Mouse (Mus musculus) A20 (cell line): ENCODE data around the gene Apol9a.

Experiments used
- DNase-seq: peaks from one replicate; pipeline ENCODE4 v3.0.0-alpha.2; 2011; ENCODE audit warnings: low read depth, low spot score

Apol9a gene

GRCm38 (mm10) chr15:77377419-77377818, 33.5 kb downstream of the Apol9a start:
- DNase-seq, result no peak

DNA sequence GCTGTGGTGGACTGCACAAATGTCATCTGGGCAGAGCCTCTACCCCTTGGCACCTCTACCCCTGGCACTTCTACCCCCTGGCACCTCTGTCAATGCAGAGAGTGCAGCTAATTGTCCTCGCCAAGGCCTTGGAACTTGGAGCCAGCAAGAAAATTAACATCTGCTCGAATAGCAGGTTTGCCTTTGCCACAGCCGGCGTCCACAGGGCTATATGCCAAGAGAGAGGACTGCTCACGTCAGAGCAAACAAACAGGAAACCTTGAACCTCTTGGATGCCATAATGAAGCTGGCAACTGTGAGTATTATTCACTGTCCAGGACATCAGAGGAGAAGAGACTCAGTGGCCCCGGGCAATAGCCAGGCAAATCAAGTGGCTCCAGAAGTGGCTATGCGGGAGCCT, 34.0 kb downstream of the Apol9a start:
- DNase-seq, result no peak

- DNase-seq, result no peak
Observed at GRCm38 (mm10) chr15:77370588-77370987, 40.3 kb downstream of the Apol9a start.

- DNase-seq, result no peak
Observed at GRCm38 (mm10) chr15:77369981-77370380, 41.0 kb downstream of the Apol9a start.

DNA sequence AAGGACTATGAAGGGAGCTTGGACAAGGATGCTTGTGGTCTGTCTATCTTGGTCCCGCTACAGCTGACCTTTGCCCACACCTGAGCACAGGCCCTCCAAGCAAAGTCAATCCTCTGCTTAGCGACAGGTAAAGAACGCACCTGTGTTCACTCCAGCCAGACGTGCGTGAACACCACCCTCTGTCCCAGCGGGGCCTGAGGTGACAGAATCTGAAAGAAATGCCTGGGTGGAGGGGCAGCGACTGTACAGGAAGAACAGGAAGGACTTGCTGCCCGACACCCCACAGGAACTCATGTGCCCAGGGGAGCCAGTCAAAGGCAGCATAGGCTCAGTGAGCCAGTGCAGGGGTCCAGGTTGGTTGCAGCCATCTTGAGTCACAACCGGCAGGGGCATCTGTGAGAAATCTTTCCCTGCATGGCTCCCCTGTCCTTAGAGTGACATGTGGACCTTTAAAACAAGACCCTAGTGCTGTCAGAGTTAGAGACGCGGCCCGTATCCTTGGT, 42.1 kb downstream of the Apol9a start:
- DNase-seq, result no peak

- peak; percentile 77 for DNase-seq
Observed at GRCm38 (mm10) chr15:77368148-77368547, 42.8 kb downstream of the Apol9a start.

DNA sequence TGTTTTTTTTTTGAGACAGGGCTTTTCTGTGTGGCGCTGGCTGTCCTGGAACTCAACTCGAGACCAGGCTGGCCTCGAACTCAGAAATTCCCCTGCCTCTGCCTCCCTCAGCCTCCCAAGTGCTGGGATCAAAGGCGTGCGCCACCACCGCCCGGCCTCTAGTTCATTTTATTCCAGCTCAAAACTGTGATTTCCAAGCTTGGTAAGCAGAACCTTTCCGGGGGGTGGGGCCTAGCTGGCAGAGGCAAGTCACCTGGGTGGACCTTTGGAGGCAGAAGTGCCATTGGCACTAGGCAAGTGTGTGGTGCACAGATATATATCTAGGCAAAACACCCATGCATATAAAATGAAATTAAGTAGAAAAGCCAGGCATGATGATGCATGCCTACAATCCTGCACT, 43.4 kb downstream of the Apol9a start:
- DNase-seq, result no peak

GRCm38 (mm10) chr15:77366706-77367484, 44.0 kb downstream of the Apol9a start:
- peak; percentile 66 for DNase-seq

DNA sequence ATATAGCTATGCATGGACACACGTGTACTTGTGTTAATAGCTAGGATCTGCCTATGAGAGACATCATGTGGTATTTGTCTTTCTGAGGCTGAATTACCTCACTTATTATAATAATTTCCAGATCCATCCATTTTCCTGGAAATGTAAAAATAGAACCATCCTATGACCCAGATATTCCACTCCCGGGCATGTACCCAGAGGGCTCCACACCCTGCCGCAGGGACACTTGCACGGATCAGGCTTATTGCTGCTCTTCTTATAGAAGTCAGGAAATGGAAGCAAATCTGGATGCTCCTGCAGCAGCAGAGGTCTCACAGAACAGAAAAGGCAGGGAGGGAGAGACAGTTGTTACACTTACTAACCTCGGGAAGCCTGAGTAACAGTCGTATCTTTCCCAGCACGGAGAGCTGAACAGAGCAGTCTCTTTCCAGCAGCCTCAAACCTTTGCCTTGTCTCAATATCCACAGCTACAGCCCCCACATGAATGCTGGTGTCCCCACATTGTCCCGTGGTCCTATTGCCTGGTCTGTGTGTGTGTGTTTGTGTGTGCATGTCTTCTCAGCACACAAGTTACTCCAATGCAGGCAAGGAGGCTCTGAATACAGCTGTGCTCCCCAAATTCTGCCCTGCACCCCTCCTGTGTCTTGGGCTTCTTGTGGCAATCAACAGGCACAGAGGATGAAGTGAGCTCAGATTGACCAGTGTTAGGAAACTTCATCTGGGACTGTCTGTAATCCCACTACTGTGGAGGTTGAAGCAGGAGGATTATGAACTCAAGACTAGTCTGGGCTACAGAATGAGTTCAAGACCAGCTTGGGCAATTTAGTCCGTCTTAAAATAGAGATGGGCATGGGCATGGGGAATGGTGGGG, 45.0 kb downstream of the Apol9a start:
- DNase-seq, result no peak

- DNase-seq, result no peak
Observed at GRCm38 (mm10) chr15:77364026-77364425, 46.9 kb downstream of the Apol9a start.

GRCm38 (mm10) chr15:77363578-77363977, 47.4 kb downstream of the Apol9a start:
- no peak for DNase-seq

DNA sequence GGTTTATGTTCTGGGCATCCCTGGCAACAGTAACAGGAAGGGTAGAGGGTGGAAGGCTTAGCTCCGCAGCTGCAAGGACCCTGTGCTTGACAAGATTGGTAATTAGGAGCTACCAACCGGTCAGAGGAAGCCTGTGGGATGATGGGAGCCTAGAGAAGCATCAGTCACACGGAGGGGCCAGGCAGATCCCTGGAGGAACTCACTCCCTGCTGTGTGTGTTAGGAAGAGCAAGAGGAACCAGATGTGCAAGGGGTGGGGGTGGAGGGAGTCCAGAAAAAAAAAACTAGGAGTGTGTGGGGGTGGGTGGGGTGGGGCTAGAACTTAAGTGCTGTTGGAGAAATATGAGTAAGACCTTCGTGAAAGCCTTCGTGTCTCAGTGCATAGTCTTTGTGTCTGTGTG, 48.0 kb downstream of the Apol9a start:
- DNase-seq, result no peak

- DNase-seq, result no peak
Observed at GRCm38 (mm10) chr15:77359905-77360304, 51.0 kb downstream of the Apol9a start.

- peak; percentile 3 for DNase-seq
Observed at GRCm38 (mm10) chr15:77359486-77359885, 51.4 kb downstream of the Apol9a start.

DNA sequence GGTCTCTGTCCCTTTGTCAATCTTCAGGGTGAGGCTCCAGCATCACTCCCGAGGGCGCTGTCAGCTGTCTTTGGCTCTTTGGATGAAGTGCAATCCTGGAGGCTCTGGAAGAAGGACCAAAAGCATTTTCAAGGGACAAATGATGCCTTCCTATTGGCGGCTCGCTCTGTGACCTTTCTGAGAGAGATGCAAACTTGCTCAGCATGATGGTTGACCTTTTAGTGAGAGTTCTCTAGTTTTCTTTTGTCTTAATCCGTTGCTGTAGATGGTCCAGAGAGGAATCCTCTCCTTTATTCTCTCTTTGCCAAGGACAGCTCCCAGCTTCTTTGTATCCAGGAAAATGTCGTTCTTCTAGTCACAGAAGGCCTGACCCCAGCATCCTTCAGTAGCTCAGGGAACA, 51.9 kb downstream of the Apol9a start:
- DNase-seq, result no peak

DNA sequence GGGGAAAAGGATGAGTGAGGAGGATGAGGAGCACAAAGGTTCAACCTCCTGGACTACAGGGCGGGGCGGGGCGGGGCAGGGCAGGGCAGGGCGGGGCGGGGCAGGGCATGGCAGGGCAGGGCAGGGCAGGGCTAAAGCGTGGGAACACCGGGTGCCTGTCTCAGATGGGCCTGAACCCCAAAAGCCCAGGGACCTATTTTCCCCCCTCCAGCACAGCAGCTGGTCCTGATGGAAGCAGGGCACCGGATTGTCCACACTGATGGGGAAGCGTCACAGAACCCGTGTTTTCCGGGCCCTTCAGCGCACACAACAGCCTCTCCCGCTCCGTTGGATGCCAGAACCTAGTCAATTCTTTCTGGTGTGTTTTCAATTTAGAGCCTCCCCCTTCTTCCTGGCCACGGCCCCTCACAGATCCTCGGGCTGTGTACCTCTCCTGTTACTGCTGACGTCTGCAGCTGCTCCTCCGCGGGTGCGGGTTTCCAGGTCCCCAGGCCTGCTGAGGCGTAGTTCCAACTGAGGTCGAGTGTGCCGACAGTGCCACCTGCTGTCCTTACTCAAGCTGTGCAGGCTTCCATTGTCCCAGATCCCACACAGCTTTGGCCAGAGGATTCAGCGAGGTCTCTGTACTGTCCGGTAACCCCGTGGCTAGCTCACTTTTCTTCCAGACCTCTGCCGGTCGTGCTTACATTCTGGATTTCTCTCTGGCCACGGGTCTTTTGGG, 52.5 kb downstream of the Apol9a start:
- peak; percentile 80 for DNase-seq

- no peak for DNase-seq
Observed at GRCm38 (mm10) chr15:77356248-77356810, 54.6 kb downstream of the Apol9a start.

GRCm38 (mm10) chr15:77354848-77355551, 55.9 kb downstream of the Apol9a start:
- no peak for DNase-seq

GRCm38 (mm10) chr15:77354496-77354847, 56.5 kb downstream of the Apol9a start:
- no peak for DNase-seq
